ENCODE assay signal across 9 mouse cellular contexts in the genomic region with DNA sequence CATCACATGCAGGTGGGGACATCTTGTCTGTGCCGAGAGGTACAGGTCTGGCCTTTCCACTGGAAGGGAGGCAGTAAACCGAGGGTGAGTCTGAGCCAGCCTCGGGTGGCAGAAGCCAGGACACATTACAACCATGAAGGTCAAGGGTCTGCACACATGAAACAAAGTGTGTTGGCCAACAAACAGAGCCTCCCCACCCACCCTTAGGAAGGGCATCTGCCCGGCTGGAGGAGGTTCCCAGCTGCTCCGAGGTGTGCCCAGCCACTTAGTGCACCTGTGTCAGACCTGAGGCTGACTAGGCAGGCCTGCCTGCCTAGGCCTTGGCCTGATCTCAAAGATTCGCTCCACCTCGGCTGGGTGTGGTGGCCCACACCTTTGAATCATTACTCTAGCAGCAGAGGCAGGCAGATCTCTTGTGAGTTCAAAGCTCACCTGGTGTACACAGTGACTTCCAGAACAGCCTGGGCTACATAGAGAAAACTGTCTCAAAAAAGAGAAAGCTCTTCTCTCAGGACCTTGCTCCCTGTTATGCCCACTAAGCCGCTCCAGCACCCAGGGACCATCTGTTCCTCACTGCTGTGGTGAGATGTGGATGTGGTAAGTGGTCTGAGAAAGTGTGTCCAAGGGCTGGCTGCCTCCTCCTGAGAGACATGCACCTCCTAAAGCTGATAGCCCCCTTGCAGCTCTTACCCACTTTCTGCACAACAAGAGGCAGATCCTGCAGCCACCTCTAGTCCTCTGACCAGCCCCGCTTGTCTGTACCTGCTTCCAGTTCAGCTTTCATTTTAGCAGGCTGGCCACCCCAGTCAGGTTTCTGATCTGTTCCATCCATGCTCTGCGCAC. TPM values are rescaled to one million over a fixed set of nuclear protein-coding genes. Genes with fewer than 3 reads are reported as not detected.
DNase-seq lines count a peak whose midpoint lies in the region; ATAC-seq and TF ChIP-seq lines count a peak whose summit lies in the region.
"Had no signal": no experiment of that assay in that cellular context is flagged by ENCODE, and none has a peak within 500 bp of the region (broad histone marks: within the 10 kb centered on the region; RNA-seq: fewer than 3 reads in every experiment).

No protein-coding gene starts in this region.

- peaks cover 7% of the 10 kb centered on the region for H3K36me3 ChIP-seq in spleen, adult 2 months (ENCODE audit: control insufficient read depth, insufficient read depth, low read length)
- 0 out of 2 replicates have a peak, but pooled peaks cover 1% of the 10 kb centered on the region for H3K36me3 ChIP-seq in hindbrain, embryonic 11.5 days (ENCODE audit: control insufficient read depth, insufficient read depth, low read length)
- H3K36me3 ChIP-seq in stomach, postnatal 0 days (ENCODE audit: control insufficient read depth, insufficient read depth, low read length), result no peaks in the 10 kb centered on the region

- TF ChIP-seq POLR2A in spleen, adult 2 months (IDR thresholded peaks at IDR 0.05; ENCODE audit: low read depth, low read length), result no peak

- H3K27ac ChIP-seq in spleen, adult 2 months (ENCODE audit: insufficient read depth, low read length), result 0 out of 2 replicates have a peak overlapping the region, but pooled peaks have one; percentile 30
- peak overlapping the region; percentile 99; the same call in 1 of the 2 replicates for H3K27ac ChIP-seq in hindbrain, embryonic 11.5 days (ENCODE audit: low read depth, low read length)
- H3K27ac ChIP-seq in stomach, postnatal 0 days (replicated peaks), result peak overlapping the region; percentile 100

- WGBS in spleen, adult 2 months, result 93% methylated on average over 10 of the region's 10 CpGs
- 90% methylated on average over 10 of the region's 10 CpGs for WGBS in hindbrain, embryonic 11.5 days
- 66% methylated on average over 10 of the region's 10 CpGs for WGBS in stomach, postnatal 0 days

- H3K4me1 ChIP-seq in spleen, adult 2 months (ENCODE audit: control insufficient read depth, insufficient read depth, insufficient read length), result no peaks in the 10 kb centered on the region; the same call in 1 of the 2 replicates
- peaks cover 13% of the 10 kb centered on the region for H3K4me1 ChIP-seq in hindbrain, embryonic 11.5 days (replicated peaks; ENCODE audit: control insufficient read depth, insufficient read depth, low read length)
- peaks cover 11% of the 10 kb centered on the region; the same call in 1 of the 2 replicates for H3K4me1 ChIP-seq in stomach, postnatal 0 days (replicated peaks; ENCODE audit: control insufficient read depth, insufficient read depth)

- no peak overlapping the region; the same call in 1 of the 2 replicates for H3K9ac ChIP-seq in hindbrain, embryonic 11.5 days (ENCODE audit: low read depth, low read length)
- H3K9ac ChIP-seq in stomach, postnatal 0 days (ENCODE audit: low read length), result peak overlapping the region; percentile 100; the same call in 1 of the 2 replicates

- no peak for TF ChIP-seq EP300 in stomach, postnatal 0 days (optimal IDR thresholded peaks at IDR 0.05)

- peak overlapping the region; percentile 99 for H3K4me2 ChIP-seq in hindbrain, embryonic 11.5 days (replicated peaks; ENCODE audit: low read depth, low read length)
- no peak overlapping the region; the same call in 1 of the 2 replicates for H3K4me2 ChIP-seq in stomach, postnatal 0 days (replicated peaks; ENCODE audit: low read depth)

- no peaks in the 10 kb centered on the region for H3K9me3 ChIP-seq in hindbrain, embryonic 11.5 days (ENCODE audit: control insufficient read depth, low read length)
- no peaks in the 10 kb centered on the region for H3K9me3 ChIP-seq in stomach, postnatal 0 days (ENCODE audit: control insufficient read depth, low read length)

- ATAC-seq in hindbrain, embryonic 11.5 days (ENCODE audit: low FRiP score), result no peak
- ATAC-seq in stomach, postnatal 0 days (ENCODE audit: low FRiP score, low TSS enrichment), result no peak
- no peak for ATAC-seq in inflammation-experienced regulatory T-cells, adult 6 months

- H3K27me3 ChIP-seq in spleen, adult 2 months (ENCODE audit: control insufficient read depth, insufficient read depth, low read length), result no peaks in the 10 kb centered on the region
- H3K27me3 ChIP-seq in hindbrain, embryonic 11.5 days (ENCODE audit: control insufficient read depth, insufficient read depth, low read length), result no peaks in the 10 kb centered on the region
- H3K27me3 ChIP-seq in stomach, postnatal 0 days (ENCODE audit: control insufficient read depth, insufficient read depth, low read length), result no peaks in the 10 kb centered on the region

- H3K4me3 ChIP-seq in spleen, adult 2 months (ENCODE audit: extremely low read depth, insufficient read depth, insufficient read length), result no peak overlapping the region
- no peak overlapping the region for H3K4me3 ChIP-seq in hindbrain, embryonic 11.5 days (ENCODE audit: low read depth, low read length)
- no peak overlapping the region for H3K4me3 ChIP-seq in stomach, postnatal 0 days (ENCODE audit: low read depth, low read length)
- H3K4me3 ChIP-seq: erythroblast, embryonic 14.5 days had no signal

- peak; percentile 19 for DNase-seq in cerebellum, adult 11 months
- DNase-seq in cerebellum, adult 18-20 months, result no peak
- peak in 1 of 2 experiments; percentile 3 for DNase-seq in spleen, adult 2 months (ENCODE audit: low read depth in 1 of 2, low spot score in 2 of 2)
- DNase-seq in spleen, postnatal 14 days (ENCODE audit: low spot score in 2 of 2), result no peak
- no peak for DNase-seq in hindbrain, embryonic 11.5 days (ENCODE audit: low spot score)
- DNase-seq in liver, result peak; percentile 9
- DNase-seq in stomach, postnatal 0 days (ENCODE audit: low spot score), result peak; percentile 62

- no peak for TF ChIP-seq CTCF in spleen, adult 2 months (IDR thresholded peaks at IDR 0.05; ENCODE audit: extremely low read depth, insufficient read depth, insufficient read length, insufficient replicate concordance)
- TF ChIP-seq CTCF in stomach, postnatal 0 days (IDR thresholded peaks at IDR 0.05; ENCODE audit: low read depth), result no peak

RNA-seq across cellular contexts. Expression of a gene that starts 3.1 kb away (rescaled TPM):
- 951 and 978 TPM in 2 replicates for polyA plus RNA-seq in spleen, adult 2 months (2012; rRNA removed)
- 3,592 and 3,665 TPM in 2 replicates for polyA plus RNA-seq in hindbrain, embryonic 11.5 days (2014; fragmentation: Nextera tagmentation; extraction: Ambion mirVana)
- polyA plus RNA-seq in stomach, postnatal 0 days (2015; fragmentation: Nextera tagmentation; extraction: Ambion mirVana), result 2,268 and 2,377 TPM in 2 replicates
- polyA plus RNA-seq in inflammation-experienced regulatory T-cells, adult 6 months (2017; shearing (Covaris generic)), result 1,000 to 10,000 TPM; 2,239 to 4,634 (median 2,897) TPM

RNA-seq across cellular contexts. Expression of a gene that starts 9.9 kb away (rescaled TPM):
- polyA plus RNA-seq in spleen, adult 2 months (2012; rRNA removed), result 0.08 TPM in 1 of 2 replicates, not detected in the other
- 1.1 and 1.5 TPM in 2 replicates for polyA plus RNA-seq in hindbrain, embryonic 11.5 days (2014; fragmentation: Nextera tagmentation; extraction: Ambion mirVana)
- polyA plus RNA-seq in stomach, postnatal 0 days (2015; fragmentation: Nextera tagmentation; extraction: Ambion mirVana), result 0.41 and 0.47 TPM in 2 replicates
- under 1 TPM in 1 of 3 experiments, not detected in 2; 0.98 TPM for polyA plus RNA-seq in inflammation-experienced regulatory T-cells, adult 6 months (2017; shearing (Covaris generic))
- polyA plus RNA-seq: erythroblast, embryonic 14.5 days had no signal

RNA-seq across cellular contexts. Expression of a gene that starts 27.1 kb away (rescaled TPM):
- polyA plus RNA-seq in spleen, adult 2 months (2012; rRNA removed), result 36.5 and 53.8 TPM in 2 replicates
- polyA plus RNA-seq in hindbrain, embryonic 11.5 days (2014; fragmentation: Nextera tagmentation; extraction: Ambion mirVana), result 27.8 and 33.6 TPM in 2 replicates
- 14.3 and 15.3 TPM in 2 replicates for polyA plus RNA-seq in stomach, postnatal 0 days (2015; fragmentation: Nextera tagmentation; extraction: Ambion mirVana)
- 10 to 100 TPM; 15.9 to 23.1 (median 17.9) TPM for polyA plus RNA-seq in inflammation-experienced regulatory T-cells, adult 6 months (2017; shearing (Covaris generic))

Comparison
In these comparisons a context has a peak if more than half of its experiments do, and no peak if none do; other contexts are left out.
1. DNase-seq: peak in cerebellum, adult 11 months (single experiment), liver (single experiment) and stomach, postnatal 0 days (single experiment); none in cerebellum, adult 18-20 months (0 of 2), spleen, postnatal 14 days (0 of 2) and hindbrain, embryonic 11.5 days (single experiment).
2. H3K27ac ChIP-seq: peak in every context shown above with its lines; median percentile 100 in stomach, postnatal 0 days; 99 in hindbrain, embryonic 11.5 days; 30 in spleen, adult 2 months.